Mouse (Mus musculus) midbrain, embryonic 13.5 days (tissue): ENCODE data around the gene Gm10413. TPM values are rescaled to one million over a fixed set of nuclear protein-coding genes. Genes with fewer than 3 reads are reported as not detected.
"Not testable (repeated sequence)": the region's sequence is repeated elsewhere in the genome, so short reads cannot be mapped to it uniquely, and the experiment has no call there.

Source experiments
- ATAC-seq: fragments of 200-750 bp; cut with Nextera tagmentation; 2 replicates; pipeline ENCODE4 v1.8.0; 2017; ENCODE audit warnings: mild to moderate bottlenecking, moderate TSS enrichment, moderate library complexity
- H3K27ac ChIP-seq: fragments of 300-500 bp; sonication (generic); 2 replicates; pipeline ENCODE4 v1.5.1; 2015; ENCODE audit warnings: inconsistent platforms, mild to moderate bottlenecking, moderate library complexity
- H3K27me3 ChIP-seq: fragments of 300-500 bp; sonication (generic); 2 replicates; pipeline ENCODE4 v1.6.1; 2015; ENCODE audit warnings: mild to moderate bottlenecking, inconsistent platforms
- H3K36me3 ChIP-seq: fragments of 300-500 bp; sonication (generic); 2 replicates; pipeline ENCODE4 v1.6.1; 2015; ENCODE audit warnings: mild to moderate bottlenecking, inconsistent platforms
- H3K4me1 ChIP-seq: fragments of 300-500 bp; sonication (generic); replicated peaks from 2 replicates; pipeline ENCODE4 v1.6.1; 2015; ENCODE audit warnings: inconsistent platforms
- H3K4me2 ChIP-seq: fragments of 300-500 bp; sonication (generic); replicated peaks from 2 replicates; pipeline ENCODE4 v1.6.1; 2015; ENCODE audit warnings: moderate library complexity, mild to moderate bottlenecking, inconsistent platforms
- H3K4me3 ChIP-seq: fragments of 300-500 bp; sonication (generic); replicated peaks from 2 replicates; pipeline ENCODE4 v1.5.1; 2015; ENCODE audit warnings: mild to moderate bottlenecking, inconsistent platforms
- H3K9ac ChIP-seq: fragments of 300-500 bp; sonication (generic); replicated peaks from 2 replicates; pipeline ENCODE4 v1.6.1; 2015; ENCODE audit warnings: mild to moderate bottlenecking, inconsistent platforms
- H3K9me3 ChIP-seq: fragments of 300-500 bp; sonication (generic); 2 replicates; pipeline ENCODE4 v1.6.1; 2016; ENCODE audit warnings: mild to moderate bottlenecking, inconsistent platforms
- WGBS: fragments of 180-500 bp; shearing (Covaris S2); methylation state at CpG from one replicate; pipeline ENCODE4 v1.1.7; 2015; 5-methylcytosine and 5-hydroxymethylcytosine counted together
- polyA plus RNA-seq: library from polyadenylated mRNA; unstranded; fragments of >200 nt; fragmentation: Nextera tagmentation; extraction: Ambion mirVana; gene quantifications from 2 replicates; pipeline ENCODE4 v1.2.1, GENCODE M21; 2015

Gm10413 gene
- polyA plus RNA-seq, result not detected in 2 replicates

DNA sequence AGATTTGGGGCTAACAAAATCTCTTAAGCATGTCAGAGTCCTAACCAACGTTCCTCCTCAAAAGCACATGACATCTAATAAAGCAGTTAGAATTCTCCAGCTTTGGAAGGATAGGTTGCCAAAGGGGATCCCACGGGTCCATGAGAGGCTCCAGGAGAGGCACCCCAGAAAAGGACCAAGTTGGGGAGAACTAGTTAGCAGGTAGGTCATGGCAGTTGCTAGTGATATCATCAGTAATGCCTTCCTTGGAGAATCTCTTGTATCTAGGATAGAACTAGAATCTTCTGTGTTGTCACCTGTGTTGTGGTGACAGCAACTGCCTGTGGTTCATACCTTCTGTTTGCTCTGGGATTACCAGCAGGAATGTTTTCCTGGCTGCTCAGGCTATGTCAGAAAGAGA is at the start of gene Gm10413:
Gene Gm10413 (plus strand): TSS at position 301 of the 400 bp plus-strand sequence.
- not testable (repeated sequence) for H3K36me3 ChIP-seq, H3K4me1 ChIP-seq, H3K27ac ChIP-seq, H3K27me3 ChIP-seq, H3K4me3 ChIP-seq, H3K9ac ChIP-seq, H3K4me2 ChIP-seq, H3K9me3 ChIP-seq, ATAC-seq
- WGBS, result no CpG with 5 or more reads among the region's 2 CpGs

GRCm38 (mm10) chr14:3412314-3412713 is 17.4 kb downstream of the Gm10413 start, which contains the start of gene Gm10409:
Gene Gm10409, plus strand, starts transcription at chr14:3412614.
- not testable (repeated sequence) for H3K4me3 ChIP-seq, H3K36me3 ChIP-seq, ATAC-seq, H3K4me2 ChIP-seq, H3K27ac ChIP-seq, H3K27me3 ChIP-seq, H3K9ac ChIP-seq, H3K4me1 ChIP-seq, H3K9me3 ChIP-seq
- WGBS, result no CpG with 5 or more reads among the region's 32 CpGs

- no CpG with 5 or more reads among the region's 2 CpGs for WGBS
- H3K4me1 ChIP-seq, H3K4me2 ChIP-seq, H3K36me3 ChIP-seq, H3K27me3 ChIP-seq, H3K27ac ChIP-seq, ATAC-seq, H3K4me3 ChIP-seq, H3K9ac ChIP-seq, H3K9me3 ChIP-seq: not testable (repeated sequence)
Observed at GRCm38 (mm10) chr14:3427803-3428202, 32.9 kb downstream of the Gm10413 start, which contains the start of gene Gm3005. Gene Gm3005, plus strand, starts transcription at chr14:3428103.

DNA sequence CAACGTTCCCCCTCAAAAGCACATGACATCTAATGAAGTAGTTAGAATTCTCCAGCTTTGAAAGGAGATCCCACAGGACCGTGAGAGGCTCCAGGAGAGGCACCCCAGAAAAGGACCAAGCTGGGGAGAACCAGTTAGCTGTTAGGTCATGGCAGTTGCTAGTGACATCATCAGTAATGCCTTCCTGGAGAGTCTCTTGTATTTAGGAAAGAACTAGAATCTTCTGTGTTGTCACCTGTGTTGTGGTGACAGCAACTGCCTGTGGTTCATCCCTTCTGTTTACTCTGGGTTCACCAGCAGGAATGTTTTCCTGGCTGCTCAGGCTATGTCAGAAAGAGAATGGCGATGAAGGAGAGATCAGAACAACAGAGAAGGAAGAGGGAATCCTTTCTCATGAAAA is 54.2 kb downstream of the Gm10413 start, which contains the start of gene Gm10408:
Gene Gm10408 (plus strand): TSS at position 301 of the 400 bp plus-strand sequence.
- not testable (repeated sequence) for H3K27me3 ChIP-seq, H3K36me3 ChIP-seq, H3K4me3 ChIP-seq, ATAC-seq, H3K4me2 ChIP-seq, H3K9me3 ChIP-seq, H3K4me1 ChIP-seq, H3K27ac ChIP-seq, H3K9ac ChIP-seq
- no CpG with 5 or more reads among the region's 3 CpGs for WGBS

Other genes starting within 250 kb of the Gm10413 start
- gene Gm5795, start 206.8 kb upstream of the Gm10413 start, polyA plus RNA-seq, result 0.32 TPM in 1 of 2 replicates, not detected in the other
- 22.5 and 24.1 TPM in 2 replicates for gene D830030K20Rik, start 186.6 kb upstream of the Gm10413 start, polyA plus RNA-seq
- gene Gm2956, start 62.5 kb upstream of the Gm10413 start, polyA plus RNA-seq, result not detected in 2 replicates
- gene Gm10409, start 17.5 kb downstream of the Gm10413 start, polyA plus RNA-seq, result 9.0 and 12.1 TPM in 2 replicates
- 5.6 and 5.7 TPM in 2 replicates for gene Gm3005, start 33.0 kb downstream of the Gm10413 start, polyA plus RNA-seq
- not detected in 2 replicates for gene Gm10408, start 54.3 kb downstream of the Gm10413 start, polyA plus RNA-seq
- gene Gm3012, start 239.4 kb downstream of the Gm10413 start, polyA plus RNA-seq, result not detected in 2 replicates